Mouse (Mus musculus) hindbrain, embryonic 15.5 days (tissue): ENCODE results near the gene Creg2. TPM values are rescaled to one million over a fixed set of nuclear protein-coding genes. Genes with fewer than 3 reads are reported as not detected.
"Not testable (repeated sequence)": the region's sequence is repeated elsewhere in the genome, so short reads cannot be mapped to it uniquely, and the experiment has no call there.

Source experiments
- ATAC-seq: fragments of 200-750 bp; cut with Nextera tagmentation; 2 replicates; pipeline ENCODE4 v1.8.0; 2017; ENCODE audit warnings: low read depth, moderate number of reproducible peaks, moderate TSS enrichment; ENCODE audit not compliant: low FRiP score
- H3K27ac ChIP-seq: fragments of 300-500 bp; sonication (generic); replicated peaks from 2 replicates; pipeline ENCODE4 v1.5.1; 2015; ENCODE audit warnings: mild to moderate bottlenecking, inconsistent platforms
- H3K27me3 ChIP-seq: fragments of 300-500 bp; sonication (generic); 2 replicates; pipeline ENCODE4 v1.6.1; 2015; ENCODE audit warnings: control low read depth, inconsistent platforms
- H3K36me3 ChIP-seq: fragments of 300-500 bp; sonication (generic); 2 replicates; pipeline ENCODE4 v1.6.1; 2015; ENCODE audit warnings: control low read depth, inconsistent platforms
- H3K4me1 ChIP-seq: fragments of 300-500 bp; sonication (generic); replicated peaks from 2 replicates; pipeline ENCODE4 v1.6.1; 2015; ENCODE audit warnings: control low read depth, inconsistent platforms
- H3K4me2 ChIP-seq: fragments of 300-500 bp; sonication (generic); 2 replicates; pipeline ENCODE4 v1.6.1; 2015; ENCODE audit warnings: moderate library complexity, mild to moderate bottlenecking, inconsistent platforms
- H3K4me3 ChIP-seq: fragments of 300-500 bp; sonication (generic); 2 replicates; pipeline ENCODE4 v1.5.1; 2015; ENCODE audit warnings: mild to moderate bottlenecking, inconsistent platforms
- H3K9ac ChIP-seq: fragments of 300-500 bp; sonication (generic); 2 replicates; pipeline ENCODE4 v1.6.1; 2015; ENCODE audit warnings: inconsistent platforms
- H3K9me3 ChIP-seq: fragments of 300-500 bp; sonication (generic); 2 replicates; pipeline ENCODE4 v1.6.1; 2016; ENCODE audit warnings: control low read depth, inconsistent platforms
- WGBS: fragments of 180-500 bp; shearing (Covaris S2); methylation state at CpG from one replicate; pipeline ENCODE4 v1.1.7; 2015; 5-methylcytosine and 5-hydroxymethylcytosine counted together
- polyA plus RNA-seq: library from polyadenylated mRNA; unstranded; fragments of >200 nt; fragmentation: Nextera tagmentation; extraction: Ambion mirVana; gene quantifications from 2 replicates; pipeline ENCODE4 v1.2.1, GENCODE M21; 2015

Creg2 gene
- polyA plus RNA-seq, 1 experiment from 2014 or later: 8.1 TPM

DNA sequence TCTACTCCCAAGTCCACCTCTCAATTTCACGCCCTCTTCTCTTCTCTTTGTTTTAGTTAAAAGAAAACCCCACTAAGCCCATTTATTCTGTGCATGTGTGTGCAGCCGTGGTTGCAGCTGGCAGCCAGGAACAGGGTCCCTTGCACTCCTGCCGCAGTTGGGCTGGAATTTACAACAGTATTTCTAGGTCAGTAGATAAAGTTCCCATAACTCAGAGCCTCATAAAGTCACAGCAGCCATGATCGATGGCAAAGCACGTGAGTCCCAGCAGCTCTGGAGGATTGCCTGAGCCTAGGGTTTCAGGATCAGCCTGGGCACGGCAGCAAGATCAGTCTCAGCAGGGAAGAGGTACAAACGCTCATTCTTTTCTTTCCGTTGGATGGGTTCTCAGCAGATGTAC is 32.8 kb downstream of the Creg2 start:
- Histone ChIP-seq H3K27me3 (no peaks in the 10 kb centered on the region), H3K9me3 (peaks cover 4% of the 10 kb centered on the region; the same call in 1 of the 2 replicates), H3K27ac (no peak overlapping the region), H3K4me1 (0 out of 2 replicates have a peak, but pooled peaks cover 4% of the 10 kb centered on the region), H3K4me3 (no peak overlapping the region), H3K4me2 (no peak overlapping the region; the same call in 1 of the 2 replicates), H3K9ac (no peak overlapping the region), H3K36me3 (0 out of 2 replicates have a peak, but pooled peaks cover 2% of the 10 kb centered on the region)
- 26% methylated on average over 8 of the region's 8 CpGs for WGBS
- ATAC-seq: no peak

DNA sequence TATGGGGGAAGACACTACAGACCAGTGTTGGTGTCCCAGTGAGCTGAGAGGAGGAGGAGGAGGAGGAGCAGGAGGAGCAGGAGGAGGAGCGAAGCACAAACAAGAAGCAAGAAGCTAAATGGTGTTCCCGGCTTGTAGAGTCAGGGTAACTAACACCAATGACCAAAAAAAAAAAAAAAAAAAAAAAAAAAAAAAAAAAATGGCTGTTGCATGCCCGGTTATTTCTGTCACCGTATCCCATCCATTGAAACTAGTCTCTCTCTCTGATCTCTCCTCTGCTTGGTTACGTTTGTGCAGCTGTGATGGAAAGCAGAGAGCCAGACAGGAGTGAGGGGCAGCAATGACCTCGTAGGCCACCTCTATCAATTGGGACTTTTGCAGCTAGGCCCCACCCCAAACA is 35.7 kb downstream of the Creg2 start:
- H3K27ac ChIP-seq: no peak overlapping the region
- no peak for ATAC-seq
- H3K9ac ChIP-seq: no peak overlapping the region
- H3K4me3 ChIP-seq: no peak overlapping the region
- H3K4me2 ChIP-seq: no peak overlapping the region
- 0 out of 2 replicates have a peak, but pooled peaks cover 4% of the 10 kb centered on the region for H3K4me1 ChIP-seq
- H3K9me3 ChIP-seq: peaks cover 1% of the 10 kb centered on the region; the same call in 1 of the 2 replicates
- WGBS: 82% methylated on average over 6 of the region's 6 CpGs
- no peaks in the 10 kb centered on the region for H3K36me3 ChIP-seq
- H3K27me3 ChIP-seq: no peaks in the 10 kb centered on the region

DNA sequence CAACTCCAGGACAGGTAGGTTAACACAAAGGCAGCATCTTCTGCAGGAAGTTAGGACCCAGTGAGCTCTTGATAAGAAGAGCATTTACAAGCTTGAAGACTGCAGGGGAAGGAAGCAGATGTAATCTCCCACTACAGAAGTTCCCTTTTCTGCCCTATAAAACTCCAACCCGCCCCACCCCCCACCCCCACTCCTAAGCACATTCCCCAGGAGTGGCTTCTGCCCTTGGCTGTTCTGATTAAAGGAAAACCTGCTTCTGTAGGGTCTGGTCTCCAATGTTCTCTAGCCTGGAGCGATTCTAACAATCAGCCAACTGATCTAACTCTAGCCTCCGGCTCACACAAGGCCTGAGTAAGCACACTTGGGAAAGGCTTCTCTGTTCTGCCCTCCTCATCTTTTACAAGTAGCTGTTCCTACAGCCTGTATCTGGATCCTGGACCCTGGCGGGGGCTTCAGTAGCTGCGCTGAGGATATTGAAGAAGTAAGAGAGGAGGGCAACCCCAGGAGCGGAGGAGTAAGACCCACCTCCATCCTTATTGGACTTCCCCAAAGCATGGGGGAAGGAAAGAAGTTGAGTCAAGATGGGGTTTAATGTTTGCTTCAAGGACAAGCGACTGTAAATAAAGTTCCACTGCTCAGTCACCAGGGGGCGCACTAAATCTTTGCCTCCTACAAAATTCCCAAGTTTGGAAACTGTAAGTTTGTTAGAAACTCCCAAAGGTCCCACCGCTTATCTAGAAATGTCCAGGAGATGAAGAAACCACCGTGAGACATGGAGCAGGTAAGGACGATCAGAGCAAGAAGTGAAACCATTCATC is 36.6 kb downstream of the Creg2 start:
- no peak overlapping the region for H3K4me2 ChIP-seq
- H3K9me3 ChIP-seq: no peaks in the 10 kb centered on the region
- WGBS: 28% methylated on average over 11 of the region's 11 CpGs

DNA sequence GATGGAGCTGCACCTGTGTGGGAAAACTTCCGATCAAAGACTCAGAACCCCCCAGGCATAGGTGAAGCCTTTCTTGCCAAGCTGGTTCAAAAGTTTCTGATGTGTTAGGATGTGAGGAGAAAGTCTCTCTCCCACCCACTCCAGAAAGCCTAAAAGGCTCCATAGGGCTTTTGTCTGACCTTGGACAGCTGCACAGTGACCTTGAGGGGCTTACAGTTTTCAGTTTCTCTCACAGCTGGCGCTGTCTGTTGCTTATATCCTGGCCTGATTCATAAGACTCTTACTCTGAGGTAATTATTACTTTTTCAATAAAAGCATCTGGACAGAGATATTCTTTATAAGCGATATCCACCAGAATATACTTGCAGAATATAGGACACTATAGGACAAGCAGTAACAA is 38.2 kb downstream of the Creg2 start:
- Histone ChIP-seq H3K9ac (no peak overlapping the region), H3K4me3 (no peak overlapping the region), H3K9me3 (no peaks in the 10 kb centered on the region), H3K4me1 (no peaks in the 10 kb centered on the region), H3K36me3 (no peaks in the 10 kb centered on the region), H3K27ac (no peak overlapping the region), H3K27me3 (no peaks in the 10 kb centered on the region), H3K4me2 (no peak overlapping the region)
- no peak for ATAC-seq
- WGBS: 87% methylated on average over 3 of the region's 3 CpGs

More for the DNA sequence above, 36.6 kb downstream of the Creg2 start:
- H3K27me3 ChIP-seq: no peaks in the 10 kb centered on the region
- no peak overlapping the region for H3K27ac ChIP-seq
- H3K4me3 ChIP-seq: no peak overlapping the region
- no peaks in the 10 kb centered on the region for H3K36me3 ChIP-seq
- ATAC-seq: no peak
- 0 out of 2 replicates have a peak, but pooled peaks cover 4% of the 10 kb centered on the region for H3K4me1 ChIP-seq
- no peak overlapping the region for H3K9ac ChIP-seq

- Histone ChIP-seq H3K36me3 (no peaks in the 10 kb centered on the region), H3K9ac (no peak overlapping the region), H3K4me3 (no peak overlapping the region), H3K27me3 (no peaks in the 10 kb centered on the region), H3K27ac (no peak overlapping the region), H3K4me2 (no peak overlapping the region), H3K9me3 (no peaks in the 10 kb centered on the region), H3K4me1 (no peaks in the 10 kb centered on the region)
- 80% methylated on average over 5 of the region's 5 CpGs for WGBS
- ATAC-seq: no peak
Measured at GRCm38 (mm10) chr1:39612491-39612890, 38.8 kb downstream of the Creg2 start.

DNA sequence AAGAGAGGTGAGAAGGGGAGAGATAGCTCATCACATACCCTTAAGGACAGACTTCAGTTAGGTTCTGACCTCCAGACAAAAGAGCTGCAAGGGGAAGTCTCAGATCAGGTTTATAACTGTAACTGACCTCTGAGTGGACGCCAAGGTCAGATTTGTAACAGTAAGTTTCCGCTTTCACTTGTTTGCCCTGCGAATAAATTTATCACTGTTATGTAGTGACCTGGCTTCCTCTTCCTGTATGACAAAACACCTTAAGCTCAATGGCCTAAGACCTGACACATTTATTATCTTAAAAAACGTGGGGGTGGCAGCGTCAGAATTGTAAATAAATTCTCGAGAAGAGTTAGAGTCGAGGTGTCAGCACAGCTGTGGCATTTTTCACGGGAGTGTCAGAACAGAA is 42.7 kb downstream of the Creg2 start:
- H3K36me3 ChIP-seq: no peaks in the 10 kb centered on the region
- no peak for ATAC-seq
- 81% methylated on average over 8 of the region's 8 CpGs for WGBS
- H3K9me3 ChIP-seq: no peaks in the 10 kb centered on the region
- H3K4me1 ChIP-seq: no peaks in the 10 kb centered on the region
- H3K4me3 ChIP-seq: no peak overlapping the region
- H3K9ac ChIP-seq: no peak overlapping the region
- no peaks in the 10 kb centered on the region for H3K27me3 ChIP-seq
- H3K27ac ChIP-seq: no peak overlapping the region
- H3K4me2 ChIP-seq: no peak overlapping the region

- no peaks in the 10 kb centered on the region for H3K4me1 ChIP-seq
- H3K36me3 ChIP-seq: no peaks in the 10 kb centered on the region
- no peaks in the 10 kb centered on the region for H3K9me3 ChIP-seq
- WGBS: 96% methylated on average over 3 of the region's 3 CpGs
- H3K27ac ChIP-seq: no peak overlapping the region
- H3K4me2 ChIP-seq: no peak overlapping the region
- H3K9ac ChIP-seq: no peak overlapping the region
- H3K27me3 ChIP-seq: no peaks in the 10 kb centered on the region
- no peak for ATAC-seq
- no peak overlapping the region for H3K4me3 ChIP-seq
Measured at GRCm38 (mm10) chr1:39602477-39602876, 48.8 kb downstream of the Creg2 start.

GRCm38 (mm10) chr1:39598726-39599125 is 52.5 kb downstream of the Creg2 start:
- no peak overlapping the region for H3K4me3 ChIP-seq
- no peaks in the 10 kb centered on the region for H3K9me3 ChIP-seq
- no peaks in the 10 kb centered on the region for H3K36me3 ChIP-seq
- ATAC-seq: no peak
- no peak overlapping the region for H3K4me2 ChIP-seq
- WGBS: 53% methylated on average over 11 of the region's 11 CpGs
- no peak overlapping the region for H3K27ac ChIP-seq
- no peaks in the 10 kb centered on the region for H3K27me3 ChIP-seq
- H3K9ac ChIP-seq: no peak overlapping the region
- H3K4me1 ChIP-seq: no peaks in the 10 kb centered on the region

DNA sequence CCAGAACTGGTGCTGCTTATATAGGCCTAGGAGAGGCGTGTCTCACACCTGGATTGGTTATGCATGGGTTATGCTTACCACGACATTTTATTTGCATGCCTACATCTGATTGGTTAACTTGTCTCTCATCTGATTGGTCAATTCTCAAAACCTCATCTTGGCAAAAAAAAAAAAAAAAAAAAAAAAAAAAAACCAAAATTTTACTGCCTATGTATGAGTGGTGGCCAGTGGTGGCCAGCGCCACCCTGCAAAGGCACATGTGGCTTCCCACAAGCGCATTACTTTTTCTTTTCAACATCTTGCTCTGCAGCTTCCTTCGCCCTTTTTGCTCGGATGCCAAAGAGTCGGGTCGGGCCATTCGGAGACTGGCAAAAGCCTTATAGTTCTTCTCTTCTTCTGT is 54.1 kb downstream of the Creg2 start:
- H3K9me3 ChIP-seq, H3K36me3 ChIP-seq, H3K4me1 ChIP-seq, H3K4me3 ChIP-seq, H3K9ac ChIP-seq, H3K27ac ChIP-seq, ATAC-seq, H3K27me3 ChIP-seq, H3K4me2 ChIP-seq: not testable (repeated sequence)
- 92% methylated on average over 9 of the region's 9 CpGs for WGBS

DNA sequence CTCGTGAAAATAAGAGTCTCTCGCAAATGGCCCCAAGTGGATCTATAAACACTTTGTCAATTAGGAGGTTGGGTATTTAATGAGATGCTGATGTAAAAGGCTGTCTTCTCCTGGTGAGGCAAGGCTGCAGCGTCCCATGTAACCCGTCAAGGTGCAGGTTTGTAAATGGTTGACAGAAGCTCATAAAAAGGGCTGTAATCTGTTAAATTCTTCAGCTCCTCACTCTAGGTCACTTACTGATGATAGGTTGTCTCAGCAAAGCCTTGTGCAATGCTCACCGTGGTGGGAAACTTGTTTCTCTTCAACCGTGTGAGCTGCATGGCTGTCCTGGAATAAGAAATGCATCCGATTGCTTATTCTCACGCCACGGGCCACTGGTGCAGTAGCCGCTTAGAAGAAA is 57.4 kb downstream of the Creg2 start:
- Histone ChIP-seq H3K36me3 (no peaks in the 10 kb centered on the region), H3K4me1 (no peaks in the 10 kb centered on the region), H3K9ac (no peak overlapping the region), H3K4me3 (no peak overlapping the region), H3K9me3 (no peaks in the 10 kb centered on the region), H3K4me2 (no peak overlapping the region), H3K27me3 (no peaks in the 10 kb centered on the region), H3K27ac (no peak overlapping the region)
- WGBS: 84% methylated on average over 10 of the region's 10 CpGs
- ATAC-seq: no peak

DNA sequence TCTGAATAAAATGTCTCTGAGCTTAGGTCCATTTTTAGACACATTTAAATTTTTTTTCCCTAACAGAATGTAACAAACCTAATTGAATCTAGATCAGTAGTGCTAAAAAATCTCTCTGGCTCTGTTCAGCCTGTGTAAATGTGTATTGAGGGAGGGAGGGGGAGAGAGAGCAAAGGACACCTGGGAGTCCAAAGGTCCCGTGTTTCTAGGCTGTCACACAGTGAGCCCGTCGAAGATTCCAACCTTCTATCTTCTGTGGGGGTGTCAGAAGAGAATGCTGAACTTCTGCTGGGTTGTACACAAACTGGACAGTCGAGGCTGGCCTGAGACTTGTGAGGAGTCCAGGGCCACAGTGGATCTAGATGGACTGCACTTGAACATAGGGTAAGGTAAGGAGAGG is 59.2 kb downstream of the Creg2 start:
- Histone ChIP-seq H3K27ac (no peak overlapping the region), H3K9ac (no peak overlapping the region), H3K9me3 (no peaks in the 10 kb centered on the region), H3K4me1 (no peaks in the 10 kb centered on the region), H3K36me3 (no peaks in the 10 kb centered on the region), H3K4me2 (no peak overlapping the region), H3K27me3 (no peaks in the 10 kb centered on the region), H3K4me3 (no peak overlapping the region)
- no peak for ATAC-seq
- 80% methylated on average over 4 of the region's 4 CpGs for WGBS

- H3K36me3 ChIP-seq, H3K4me3 ChIP-seq, H3K4me2 ChIP-seq, H3K9me3 ChIP-seq, H3K4me1 ChIP-seq, H3K27ac ChIP-seq, ATAC-seq, H3K9ac ChIP-seq, H3K27me3 ChIP-seq: not testable (repeated sequence)
- WGBS: 82% methylated on average over 1 of the region's 1 CpGs
Measured at GRCm38 (mm10) chr1:39591557-39591956, 59.7 kb downstream of the Creg2 start.

DNA sequence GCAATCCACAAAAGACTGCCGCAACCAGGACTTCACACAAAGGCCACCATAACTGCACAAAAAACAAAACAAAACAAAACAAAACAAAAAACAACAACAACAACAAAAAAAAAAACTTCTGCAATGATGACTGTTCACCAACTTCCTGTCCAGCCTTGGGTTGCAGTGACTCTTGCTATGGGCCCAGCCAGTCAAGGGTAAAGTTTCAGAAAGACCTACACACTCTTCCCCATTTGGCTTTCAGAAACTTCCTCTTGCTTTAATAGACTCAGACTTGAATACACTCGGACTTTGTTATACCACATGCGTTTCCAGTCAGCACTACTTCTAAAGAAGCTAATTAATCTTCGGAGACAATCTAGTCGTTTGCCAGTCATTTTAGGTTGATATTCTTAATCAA is 61.1 kb downstream of the Creg2 start:
- no peak overlapping the region for H3K4me3 ChIP-seq
- H3K27me3 ChIP-seq: no peaks in the 10 kb centered on the region
- H3K36me3 ChIP-seq: no peaks in the 10 kb centered on the region
- H3K9me3 ChIP-seq: no peaks in the 10 kb centered on the region
- H3K27ac ChIP-seq: no peak overlapping the region
- H3K9ac ChIP-seq: no peak overlapping the region
- H3K4me2 ChIP-seq: no peak overlapping the region
- no peaks in the 10 kb centered on the region for H3K4me1 ChIP-seq
- WGBS: 78% methylated on average over 5 of the region's 5 CpGs
- no peak for ATAC-seq
